Mouse (Mus musculus) ES-CJ7 (cell line): Measurements from ENCODE around the gene Olfr190.
"Not testable (repeated sequence)": the region's sequence is repeated elsewhere in the genome, so short reads cannot be mapped to it uniquely, and the experiment has no call there.

Experiments
- DNase-seq: peaks from one replicate; pipeline ENCODE4 v3.0.0; 2011; ENCODE audit warnings: low read depth, low spot score

Olfr190 gene

GRCm38 (mm10) chr16:59077905-59078304 is at the start of gene Olfr190:
Gene Olfr190 (minus strand): TSS chr16:59078005.
- DNase-seq = no peak

- no peak for DNase-seq
Observed at GRCm38 (mm10) chr16:59120969-59121368, 43.2 kb upstream of the Olfr190 start, which contains the start of gene Olfr194. Gene Olfr194 (minus strand): TSS chr16:59121069.

GRCm38 (mm10) chr16:59111781-59112180 is 34.0 kb upstream of the Olfr190 start, which contains the start of gene Olfr193:
Gene Olfr193 (minus strand): TSS chr16:59111881.
- no peak for DNase-seq

GRCm38 (mm10) chr16:59108522-59108921 is 30.7 kb upstream of the Olfr190 start:
- not testable (repeated sequence) for DNase-seq

- no peak for DNase-seq
Observed at GRCm38 (mm10) chr16:59105312-59105711, 27.5 kb upstream of the Olfr190 start.

- DNase-seq = peak; percentile 3
Observed at GRCm38 (mm10) chr16:59089722-59090121, 11.9 kb upstream of the Olfr190 start, which contains the start of gene Olfr191. Gene Olfr191 (minus strand): TSS chr16:59089822.

GRCm38 (mm10) chr16:59081113-59081512 is 3.3 kb upstream of the Olfr190 start:
- not testable (repeated sequence) for DNase-seq

- no peak for DNase-seq
Observed at GRCm38 (mm10) chr16:59073520-59073919, 4.3 kb downstream of the Olfr190 start.

- no peak for DNase-seq
Observed at GRCm38 (mm10) chr16:59071755-59072154, 6.0 kb downstream of the Olfr190 start.

- not testable (repeated sequence) for DNase-seq
Observed at GRCm38 (mm10) chr16:59062411-59062810, 15.4 kb downstream of the Olfr190 start.

- DNase-seq = not testable (repeated sequence)
Observed at GRCm38 (mm10) chr16:59049286-59049685, 28.5 kb downstream of the Olfr190 start.

GRCm38 (mm10) chr16:59048860-59049259 is 28.9 kb downstream of the Olfr190 start:
- DNase-seq = no peak

- no peak for DNase-seq
Observed at GRCm38 (mm10) chr16:59047579-59047978, 30.2 kb downstream of the Olfr190 start.

GRCm38 (mm10) chr16:59045835-59046234 is 32.0 kb downstream of the Olfr190 start:
- DNase-seq = no peak

GRCm38 (mm10) chr16:59039710-59040109 is 38.1 kb downstream of the Olfr190 start, which contains the start of gene Olfr187:
Gene Olfr187 (minus strand): TSS chr16:59039767.
- no peak for DNase-seq

- no peak for DNase-seq
Observed at GRCm38 (mm10) chr16:59030191-59030590, 47.6 kb downstream of the Olfr190 start, which contains the start of gene Olfr186. Gene Olfr186 (minus strand): TSS chr16:59030291.
